In genomic region chr6:134372946-134373345, GRCm38 (mm10) we compare ENCODE assay signal across 15 mouse cellular contexts. TPM values are rescaled to one million over a fixed set of nuclear protein-coding genes. Genes with fewer than 3 reads are reported as not detected.
DNase-seq lines count a peak whose midpoint lies in the region; ATAC-seq and TF ChIP-seq lines count a peak whose summit lies in the region.
"Had no signal": no experiment of that assay in that cellular context is flagged by ENCODE, and none has a peak within 500 bp of the region (broad histone marks: within the 10 kb centered on the region; RNA-seq: fewer than 3 reads in every experiment).

No protein-coding gene starts in this region.

- H3K4me3 ChIP-seq in layer of hippocampus, adult 2 months = no peak overlapping the region
- H3K4me3 ChIP-seq: left cerebral cortex, adult 2 months; liver, embryonic 12.5 days had no signal

- peak; percentile 31 for DNase-seq in layer of hippocampus, adult 11-12 months (ENCODE audit: low spot score)
- DNase-seq in layer of hippocampus, postnatal 25 days (ENCODE audit: extremely low spot score in 1 of 2, low spot score in 1 of 2) = no peak
- DNase-seq in layer of hippocampus, adult 2 months (ENCODE audit: low spot score in 2 of 2) = peak; percentile 57 to 75
- DNase-seq in right cerebral cortex, postnatal 10 days (ENCODE audit: low spot score in 2 of 2) = peak; percentile 35 to 68
- DNase-seq in kidney, postnatal 25 days = no peak
- no peak for DNase-seq in urinary bladder, postnatal 10 days (ENCODE audit: low spot score)
- DNase-seq: cerebellum, adult 2 months; kidney, adult 2 months; lung, postnatal 10 days had no signal

- no peak overlapping the region for H3K27ac ChIP-seq in layer of hippocampus, adult 2 months
- H3K27ac ChIP-seq: hindbrain, embryonic 14.5 days; left cerebral cortex, adult 2 months; liver, embryonic 12.5 days; stomach, postnatal 0 days had no signal

- TF ChIP-seq CTCF in layer of hippocampus, adult 2 months (conservative IDR thresholded peaks at IDR 0.05) = peak; percentile 16; the same call in 1 of the 2 replicates

- peak; percentile 70 for ATAC-seq in CD4-positive, CD25-positive, alpha-beta regulatory T cell, adult 4 months
- ATAC-seq: liver, embryonic 12.5 days had no signal

RNA-seq across cellular contexts. Expression of gene Bcl2l14, which starts 23.2 kb away (rescaled TPM):
- total RNA-seq in layer of hippocampus, postnatal 25 days (2021) = not detected
- polyA plus RNA-seq in CD4-positive, CD25-positive, alpha-beta regulatory T cell, adult 4 months (2017; shearing (Covaris generic)) = 1 to 10 TPM; 2.8 to 3.0 TPM
- not detected for total RNA-seq in layer of hippocampus, adult 2 months (2021)
- total RNA-seq: left cerebral cortex, adult 2 months had no signal
- polyA plus RNA-seq: cerebellum, adult 2 months; midbrain, embryonic 11.5 days had no signal

Comparison
In these comparisons a context has a peak if more than half of its experiments do, and no peak if none do; other contexts are left out.
1. DNase-seq: peak in layer of hippocampus, adult 11-12 months (single experiment), layer of hippocampus, adult 2 months (2 of 2) and right cerebral cortex, postnatal 10 days (2 of 2); none in layer of hippocampus, postnatal 25 days (0 of 2), kidney, postnatal 25 days (0 of 2) and urinary bladder, postnatal 10 days (single experiment).